Mouse (Mus musculus) heart, embryonic 12.5 days (tissue): ENCODE measurements at regions not wholly inside any gene's neighbourhood (a gene's known extent, or its start where the extent isn't known, plus 50 kb on each side); places are given as distances from the start of the nearest gene placed in this dataset.
A peak's percentile ranks its signal among the peaks of the same experiment; 100 is the strongest.

Experiments used
- ATAC-seq: fragments of 200-750 bp; cut with Nextera tagmentation; 2 replicates; pipeline ENCODE4 v1.8.0; 2017; ENCODE audit warnings: moderate TSS enrichment, moderate library complexity; ENCODE audit not compliant: insufficient number of reproducible peaks, low FRiP score
- H3K27ac ChIP-seq: fragments of 300-500 bp; sonication (generic); 2 replicates; pipeline ENCODE4 v1.5.1; 2016; ENCODE audit warnings: mild to moderate bottlenecking, moderate library complexity; ENCODE audit not compliant: poor library complexity, severe bottlenecking
- H3K27me3 ChIP-seq: fragments of 300-500 bp; sonication (generic); replicated peaks from 2 replicates; pipeline ENCODE4 v1.6.1; 2016; ENCODE audit warnings: mild to moderate bottlenecking, moderate library complexity
- H3K36me3 ChIP-seq: fragments of 300-500 bp; sonication (generic); 2 replicates; pipeline ENCODE4 v1.6.1; 2016; ENCODE audit warnings: mild to moderate bottlenecking, moderate library complexity
- H3K4me1 ChIP-seq: fragments of 300-500 bp; sonication (generic); replicated peaks from 2 replicates; pipeline ENCODE4 v1.6.1; 2016; ENCODE audit warnings: mild to moderate bottlenecking
- H3K4me2 ChIP-seq: fragments of 300-500 bp; sonication (generic); 2 replicates; pipeline ENCODE4 v1.6.1; 2016; ENCODE audit warnings: mild to moderate bottlenecking, moderate library complexity
- H3K4me3 ChIP-seq: fragments of 300-500 bp; sonication (generic); 2 replicates; pipeline ENCODE4 v1.5.1; 2016; ENCODE audit warnings: mild to moderate bottlenecking
- H3K9ac ChIP-seq: fragments of 300-500 bp; sonication (generic); 2 replicates; pipeline ENCODE4 v1.6.1; 2016; ENCODE audit warnings: mild to moderate bottlenecking, moderate library complexity
- H3K9me3 ChIP-seq: fragments of 300-500 bp; sonication (generic); replicated peaks from 2 replicates; pipeline ENCODE4 v1.6.1; 2016; ENCODE audit warnings: mild to moderate bottlenecking, moderate library complexity
- WGBS: fragments of 180-500 bp; shearing (Covaris S2); methylation state at CpG from one replicate; pipeline ENCODE4 v1.1.7; 2016; 5-methylcytosine and 5-hydroxymethylcytosine counted together

DNA sequence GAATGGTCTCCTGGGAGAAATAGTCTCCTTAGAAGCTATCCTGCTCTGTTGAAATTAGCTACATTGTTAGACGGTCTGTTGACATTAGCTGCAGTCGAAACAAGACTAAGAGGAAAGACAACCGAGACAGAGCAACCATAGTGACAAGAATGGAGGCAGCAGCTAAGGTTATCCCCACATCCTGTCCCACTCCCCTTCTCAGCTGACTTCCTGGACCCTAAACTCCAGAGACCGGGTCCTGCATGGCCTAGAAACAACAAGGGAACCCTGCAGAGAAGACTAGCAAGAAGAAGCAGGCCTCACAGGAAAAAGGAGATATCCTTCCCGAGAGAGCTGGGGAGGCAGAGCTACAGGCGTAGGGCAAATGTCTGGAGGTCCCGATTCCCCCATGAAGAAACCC lies 102.0 kb downstream of the Fam168b start:
- no peak overlapping the region for H3K4me3 ChIP-seq
- H3K9ac ChIP-seq = no peak overlapping the region
- WGBS = 57% methylated on average over 7 of the region's 7 CpGs
- no peak overlapping the region for H3K27ac ChIP-seq
- H3K4me2 ChIP-seq = no peak overlapping the region
- H3K27me3 ChIP-seq = no peaks in the 10 kb centered on the region
- H3K4me1 ChIP-seq = no peaks in the 10 kb centered on the region
- 0 out of 2 replicates have a peak, but pooled peaks cover 5% of the 10 kb centered on the region for H3K9me3 ChIP-seq
- H3K36me3 ChIP-seq = 0 out of 2 replicates have a peak, but pooled peaks cover 4% of the 10 kb centered on the region
- ATAC-seq = no peak

GRCm38 (mm10) chr1:34742234-34742633 lies 100.6 kb downstream of the Fam168b start:
- H3K9me3 ChIP-seq = 0 out of 2 replicates have a peak, but pooled peaks cover 5% of the 10 kb centered on the region
- no peaks in the 10 kb centered on the region for H3K4me1 ChIP-seq
- WGBS = 75% methylated on average over 2 of the region's 2 CpGs
- no peak overlapping the region for H3K9ac ChIP-seq
- no peak overlapping the region for H3K4me2 ChIP-seq
- H3K27ac ChIP-seq = no peak overlapping the region
- H3K27me3 ChIP-seq = peaks cover 9% of the 10 kb centered on the region
- 0 out of 2 replicates have a peak, but pooled peaks cover 4% of the 10 kb centered on the region for H3K36me3 ChIP-seq
- H3K4me3 ChIP-seq = no peak overlapping the region
- no peak for ATAC-seq

DNA sequence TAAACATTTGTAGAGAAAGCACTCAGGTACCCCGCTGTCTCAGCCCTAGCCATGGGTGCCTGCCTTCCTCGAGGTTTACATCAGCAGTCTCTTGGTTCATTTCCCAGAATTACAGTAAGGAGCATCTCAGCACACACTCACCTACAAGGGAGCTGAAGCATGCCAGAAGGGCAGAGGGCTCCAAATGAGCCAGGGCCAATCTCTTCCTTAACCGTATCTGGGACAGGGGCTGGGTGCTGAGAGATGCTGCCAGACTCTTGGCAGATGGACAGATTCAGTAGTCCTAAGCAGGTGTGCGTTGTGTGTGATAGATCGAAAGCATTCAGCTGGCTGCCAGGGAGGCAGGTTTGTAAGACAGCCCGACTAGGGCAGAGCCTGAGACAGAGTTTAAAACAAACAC lies 97.0 kb downstream of the Fam168b start:
- Histone ChIP-seq H3K4me2 (no peak overlapping the region), H3K27ac (no peak overlapping the region), H3K9me3 (0 out of 2 replicates have a peak, but pooled peaks cover 5% of the 10 kb centered on the region), H3K36me3 (0 out of 2 replicates have a peak, but pooled peaks cover 4% of the 10 kb centered on the region), H3K9ac (no peak overlapping the region), H3K4me3 (no peak overlapping the region), H3K27me3 (peaks cover 43% of the 10 kb centered on the region), H3K4me1 (peaks cover 16% of the 10 kb centered on the region)
- no peak for ATAC-seq
- 66% methylated on average over 6 of the region's 6 CpGs for WGBS

DNA sequence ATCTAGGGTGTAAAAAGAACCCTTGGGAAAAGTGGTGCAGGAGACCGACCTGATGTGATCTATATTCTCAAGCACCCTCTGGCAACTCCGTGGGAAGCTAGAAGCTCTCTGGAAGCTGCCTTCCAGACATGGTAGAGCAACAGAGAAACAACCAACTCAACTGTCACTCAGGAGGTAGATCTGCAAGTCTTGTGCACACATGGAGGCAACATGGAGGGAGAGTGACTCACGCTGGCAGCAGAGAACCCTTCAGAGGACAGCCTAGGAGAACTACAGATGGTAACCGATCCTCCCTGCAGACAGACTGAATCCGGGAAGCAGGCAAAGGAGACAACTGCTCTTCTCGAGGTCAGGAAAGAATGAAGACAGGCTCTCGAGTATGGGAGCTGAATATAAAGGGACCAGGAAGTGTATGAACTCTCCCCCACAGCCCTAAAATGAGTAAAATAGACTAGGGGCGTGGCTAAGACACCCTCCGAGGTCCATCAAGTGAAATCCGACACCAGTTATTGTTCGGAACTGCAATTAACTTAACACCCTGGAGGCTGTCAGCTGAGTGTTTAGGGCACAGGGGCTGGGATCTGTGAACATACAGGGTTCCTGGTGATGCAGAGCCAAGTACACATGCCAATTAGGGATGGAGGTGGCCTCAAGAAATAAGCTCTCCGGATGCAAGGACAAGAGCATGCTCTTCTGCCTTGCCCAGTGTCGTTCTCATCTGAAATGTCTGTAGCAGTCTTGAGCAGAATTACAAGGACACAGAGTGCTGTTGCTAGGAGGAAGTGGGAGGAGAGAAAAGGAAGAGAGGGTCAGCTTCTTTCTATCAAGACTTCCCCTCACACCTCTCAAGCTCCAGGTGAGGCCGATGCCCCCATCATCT lies 93.5 kb downstream of the Fam168b start:
- H3K36me3 ChIP-seq = no peaks in the 10 kb centered on the region
- no peaks in the 10 kb centered on the region for H3K9me3 ChIP-seq
- no peak overlapping the region for H3K9ac ChIP-seq
- peaks cover 71% of the 10 kb centered on the region for H3K27me3 ChIP-seq
- 13% methylated on average over 14 of the region's 14 CpGs for WGBS
- H3K27ac ChIP-seq = no peak overlapping the region
- peaks cover 24% of the 10 kb centered on the region for H3K4me1 ChIP-seq
- no peak for ATAC-seq
- peak overlapping the region; percentile 99 for H3K4me2 ChIP-seq
- peak overlapping the region; percentile 63; the same call in 1 of the 2 replicates for H3K4me3 ChIP-seq

DNA sequence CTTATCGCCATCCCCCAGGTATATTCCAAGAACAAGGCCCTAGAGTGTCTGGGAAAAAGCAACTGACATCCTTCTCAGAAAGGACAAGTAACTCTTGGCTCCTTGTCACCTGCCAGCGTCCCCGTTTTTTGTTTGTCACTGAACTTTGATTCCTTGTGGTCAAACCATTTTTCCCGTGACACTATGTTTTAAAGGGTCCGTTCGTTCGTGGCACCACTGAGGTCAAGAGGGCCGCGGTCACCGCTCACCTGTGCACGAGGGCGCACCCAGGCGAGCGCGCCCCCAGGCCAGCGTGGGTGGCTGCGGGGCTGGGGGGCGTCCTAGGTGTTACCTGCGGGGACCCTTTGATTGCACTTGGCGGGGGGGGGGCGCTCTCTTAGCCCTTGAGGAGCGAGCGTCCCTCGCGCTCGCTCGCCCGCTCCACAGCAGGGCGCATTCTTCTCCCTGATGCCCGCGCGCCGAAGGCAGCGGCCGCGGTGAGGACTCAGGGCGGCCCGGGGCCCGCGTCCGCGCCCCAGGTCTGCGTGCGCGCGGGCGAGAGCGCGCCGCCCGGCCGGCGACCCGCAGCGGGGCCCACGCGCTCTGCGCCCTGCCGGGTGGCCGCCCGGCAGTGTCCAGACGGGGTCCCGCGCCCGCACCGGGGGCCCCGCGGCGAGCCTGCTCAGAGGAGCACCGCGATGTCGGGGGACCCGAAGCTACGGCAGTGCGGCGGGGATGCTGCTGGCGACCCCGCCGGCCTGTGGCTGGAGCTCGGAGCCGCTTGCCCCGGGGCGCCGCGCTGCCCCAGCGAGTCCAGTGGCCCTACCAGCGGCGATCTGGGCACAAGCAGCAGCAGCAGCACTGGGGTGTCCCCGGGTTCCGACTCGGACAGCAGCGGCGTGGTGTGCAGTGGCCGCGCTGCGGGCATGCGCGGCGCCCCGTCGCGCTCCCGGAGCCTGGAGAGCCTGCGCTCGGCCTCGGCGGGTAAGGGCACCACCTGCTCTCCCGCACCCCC lies 92.5 kb downstream of the Fam168b start:
- ATAC-seq = peak; percentile 58
- Histone ChIP-seq H3K4me3 (peak overlapping the region; percentile 63), H3K9ac (peak overlapping the region; percentile 73), H3K36me3 (no peaks in the 10 kb centered on the region), H3K27ac (no peak overlapping the region), H3K4me2 (peak overlapping the region; percentile 99), H3K27me3 (peaks cover 71% of the 10 kb centered on the region), H3K4me1 (peaks cover 26% of the 10 kb centered on the region), H3K9me3 (no peaks in the 10 kb centered on the region)
- under 1% methylated on average over 104 of the region's 108 CpGs for WGBS

DNA sequence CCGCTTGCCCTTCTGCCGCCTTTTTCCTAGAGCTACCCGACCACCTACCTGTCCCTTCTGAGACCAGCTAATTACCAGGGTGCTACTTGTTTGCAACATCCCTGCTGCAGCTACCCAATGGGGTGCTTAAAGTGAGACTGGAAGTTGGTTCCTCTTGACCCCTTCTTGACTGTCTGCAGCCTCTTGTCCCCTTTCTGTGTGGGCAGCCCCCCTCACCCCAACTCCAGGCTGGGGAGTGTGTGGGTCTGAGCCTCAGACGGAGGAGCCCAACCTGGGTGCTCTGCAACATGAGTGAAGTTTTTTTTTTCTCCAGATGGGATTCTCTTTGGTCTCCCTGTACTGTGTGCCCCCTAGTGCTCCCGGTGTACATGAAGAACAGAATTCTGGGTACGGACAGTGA lies 91.7 kb downstream of the Fam168b start:
- Histone ChIP-seq H3K4me3 (peak overlapping the region; percentile 63), H3K9ac (peak overlapping the region; percentile 73), H3K4me2 (peak overlapping the region; percentile 99), H3K4me1 (peaks cover 26% of the 10 kb centered on the region), H3K27ac (no peak overlapping the region), H3K27me3 (peaks cover 71% of the 10 kb centered on the region), H3K9me3 (no peaks in the 10 kb centered on the region), H3K36me3 (no peaks in the 10 kb centered on the region)
- no peak for ATAC-seq
- WGBS = 7% methylated on average over 5 of the region's 6 CpGs

DNA sequence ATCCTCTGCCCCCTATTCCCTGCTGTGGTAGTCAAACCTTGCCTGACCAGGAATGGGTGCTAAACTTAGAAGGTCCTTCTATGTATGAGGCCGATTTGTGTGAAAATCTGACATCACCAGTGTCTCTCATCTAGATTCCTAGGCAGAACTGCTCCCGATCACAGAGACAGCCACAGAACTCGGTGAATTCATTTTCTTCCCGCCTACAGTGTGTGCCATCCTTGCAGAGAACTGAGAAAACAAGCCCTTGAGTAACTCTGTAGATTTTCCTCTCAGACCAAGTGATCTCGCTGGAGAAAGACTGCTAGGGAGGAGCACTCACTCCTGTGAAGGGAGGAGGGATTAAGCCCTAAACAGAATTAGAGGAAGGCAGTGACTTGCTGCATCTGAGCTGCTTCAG lies 89.3 kb downstream of the Fam168b start:
- Histone ChIP-seq H3K27me3 (peaks cover 51% of the 10 kb centered on the region), H3K4me1 (peaks cover 29% of the 10 kb centered on the region), H3K9ac (no peak overlapping the region), H3K36me3 (no peaks in the 10 kb centered on the region), H3K4me3 (no peak overlapping the region), H3K4me2 (no peak overlapping the region), H3K9me3 (no peaks in the 10 kb centered on the region), H3K27ac (no peak overlapping the region)
- ATAC-seq = no peak
- 46% methylated on average over 5 of the region's 5 CpGs for WGBS

- H3K27me3 ChIP-seq = no peaks in the 10 kb centered on the region
- H3K27ac ChIP-seq = no peak overlapping the region
- WGBS = 74% methylated on average over 4 of the region's 4 CpGs
- no peak overlapping the region for H3K9ac ChIP-seq
- no peak for ATAC-seq
- no peaks in the 10 kb centered on the region for H3K9me3 ChIP-seq
- H3K4me1 ChIP-seq = peaks cover 3% of the 10 kb centered on the region; the same call in 1 of the 2 replicates
- H3K4me3 ChIP-seq = no peak overlapping the region
- no peak overlapping the region for H3K4me2 ChIP-seq
- H3K36me3 ChIP-seq = no peaks in the 10 kb centered on the region
Measured at GRCm38 (mm10) chr1:34760547-34760946, 82.3 kb downstream of the Fam168b start.

GRCm38 (mm10) chr1:34761436-34761835 lies 81.4 kb downstream of the Fam168b start:
- no peak overlapping the region for H3K27ac ChIP-seq
- no peak overlapping the region for H3K4me3 ChIP-seq
- no peaks in the 10 kb centered on the region for H3K27me3 ChIP-seq
- H3K4me1 ChIP-seq = peaks cover 3% of the 10 kb centered on the region; the same call in 1 of the 2 replicates
- no peaks in the 10 kb centered on the region for H3K36me3 ChIP-seq
- ATAC-seq = no peak
- no peak overlapping the region for H3K4me2 ChIP-seq
- no peaks in the 10 kb centered on the region for H3K9me3 ChIP-seq
- no peak overlapping the region for H3K9ac ChIP-seq

DNA sequence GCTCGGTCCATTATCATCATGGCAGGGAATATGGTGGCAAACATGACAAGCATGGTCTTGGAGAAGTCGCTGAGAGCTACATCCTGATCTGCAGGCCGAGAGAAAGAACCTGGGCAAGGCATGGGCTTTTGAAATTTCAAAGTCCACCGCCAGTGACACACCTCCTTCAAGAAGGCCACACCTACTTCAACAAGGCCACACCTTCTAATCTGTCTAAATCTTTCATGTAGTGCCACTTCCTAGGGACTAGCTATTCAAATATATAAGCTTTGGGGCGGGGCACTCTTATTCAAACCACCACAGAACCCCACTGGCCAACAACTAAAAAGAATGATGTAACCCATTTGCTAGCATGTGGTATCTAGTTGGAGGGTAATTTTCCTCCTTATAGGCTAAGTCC lies 81.0 kb downstream of the Fam168b start:
- Histone ChIP-seq H3K36me3 (no peaks in the 10 kb centered on the region), H3K27ac (no peak overlapping the region), H3K4me3 (no peak overlapping the region), H3K27me3 (no peaks in the 10 kb centered on the region), H3K9ac (no peak overlapping the region), H3K4me1 (peaks cover 3% of the 10 kb centered on the region; the same call in 1 of the 2 replicates), H3K4me2 (no peak overlapping the region), H3K9me3 (no peaks in the 10 kb centered on the region)
- 77% methylated on average over 5 of the region's 5 CpGs for WGBS
- ATAC-seq = no peak
